Mouse (Mus musculus): ENCODE measurements around the gene Hyal6.

DNA sequence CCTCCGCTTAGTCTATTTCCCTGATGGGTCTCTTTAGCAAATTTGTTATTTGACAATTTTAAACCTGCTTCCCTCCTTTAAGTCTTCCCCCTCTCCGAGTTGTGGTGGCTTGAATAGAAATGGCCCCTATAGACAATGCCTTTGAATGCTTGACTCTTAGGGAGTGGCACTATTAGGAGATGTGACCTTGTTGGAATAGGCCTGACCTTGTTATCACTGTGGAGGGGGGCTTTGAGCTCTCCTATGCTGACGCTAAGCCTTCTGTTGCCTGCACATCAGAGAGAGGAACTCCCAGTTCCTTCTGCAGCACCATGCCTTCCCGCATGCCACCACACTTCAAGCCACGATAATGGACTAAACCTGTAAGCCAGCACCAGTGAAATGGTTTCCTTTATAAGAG, 35.8 kb upstream of the Hyal6 start:
- TF ChIP-seq CTCF (IDR thresholded peaks at IDR 0.05; ENCODE audit: control insufficient read depth, insufficient read depth, insufficient replicate concordance, low read depth, low read length) (no peak), POLR2A (IDR thresholded peaks at IDR 0.05; ENCODE audit: control insufficient read depth, low read depth, low read length) (no peak)

Data from testis, adult 2 months (tissue).